Mouse (Mus musculus): ENCODE measurements at regions not wholly inside any gene's neighbourhood (a gene's known extent, or its start where the extent isn't known, plus 50 kb on each side); places are given as distances from the start of the nearest gene placed in this dataset.

GRCm38 (mm10) chr15:24993325-24993673 is 420.3 kb downstream of the Basp1 start:
- no peak for ATAC-seq (ENCODE audit: insufficient number of reproducible peaks, low FRiP score, low TSS enrichment)

- peak; percentile 64; the same call in 1 of the 2 replicates for ATAC-seq (ENCODE audit: insufficient number of reproducible peaks, low FRiP score, low TSS enrichment)
Measured at GRCm38 (mm10) chr15:24992665-24993324, 420.8 kb downstream of the Basp1 start.

- no peak for ATAC-seq (ENCODE audit: insufficient number of reproducible peaks, low FRiP score, low TSS enrichment)
Measured at GRCm38 (mm10) chr15:24990082-24990786, 423.3 kb downstream of the Basp1 start.

- ATAC-seq (ENCODE audit: insufficient number of reproducible peaks, low FRiP score, low TSS enrichment) = no peak
Measured at GRCm38 (mm10) chr15:24980841-24981240, 432.7 kb downstream of the Basp1 start.

- no peak for ATAC-seq (ENCODE audit: insufficient number of reproducible peaks, low FRiP score, low TSS enrichment)
Measured at GRCm38 (mm10) chr15:24972020-24972419, 441.5 kb downstream of the Basp1 start.

- peak; percentile 98 for ATAC-seq (ENCODE audit: insufficient number of reproducible peaks, low FRiP score, low TSS enrichment)
Measured at GRCm38 (mm10) chr15:24969391-24969812, 444.2 kb downstream of the Basp1 start.

GRCm38 (mm10) chr15:24968636-24969317 is 444.8 kb downstream of the Basp1 start:
- ATAC-seq (ENCODE audit: insufficient number of reproducible peaks, low FRiP score, low TSS enrichment) = no peak

GRCm38 (mm10) chr15:24929742-24930141 is 483.8 kb downstream of the Basp1 start:
- ATAC-seq (ENCODE audit: insufficient number of reproducible peaks, low FRiP score, low TSS enrichment) = no peak

- no peak for ATAC-seq (ENCODE audit: insufficient number of reproducible peaks, low FRiP score, low TSS enrichment)
Measured at GRCm38 (mm10) chr15:24911866-24912265, 501.7 kb downstream of the Basp1 start.

- no peak for ATAC-seq (ENCODE audit: insufficient number of reproducible peaks, low FRiP score, low TSS enrichment)
Measured at GRCm38 (mm10) chr15:24911466-24911865, 502.1 kb downstream of the Basp1 start.

- peak; percentile 97 for ATAC-seq (ENCODE audit: insufficient number of reproducible peaks, low FRiP score, low TSS enrichment)
Measured at GRCm38 (mm10) chr15:24906957-24907356, 506.6 kb downstream of the Basp1 start.

GRCm38 (mm10) chr15:24878846-24879245 is 534.7 kb downstream of the Basp1 start:
- no peak for ATAC-seq (ENCODE audit: insufficient number of reproducible peaks, low FRiP score, low TSS enrichment)

GRCm38 (mm10) chr15:24877711-24878598 is 535.6 kb downstream of the Basp1 start:
- ATAC-seq (ENCODE audit: insufficient number of reproducible peaks, low FRiP score, low TSS enrichment) = no peak

- no peak for ATAC-seq (ENCODE audit: insufficient number of reproducible peaks, low FRiP score, low TSS enrichment)
Measured at GRCm38 (mm10) chr15:24876157-24876731, 537.3 kb downstream of the Basp1 start.

GRCm38 (mm10) chr15:24840271-24840670 is 573.3 kb downstream of the Basp1 start:
- ATAC-seq (ENCODE audit: insufficient number of reproducible peaks, low FRiP score, low TSS enrichment) = no peak

GRCm38 (mm10) chr15:24838390-24838789 is 575.2 kb downstream of the Basp1 start:
- no peak for ATAC-seq (ENCODE audit: insufficient number of reproducible peaks, low FRiP score, low TSS enrichment)

GRCm38 (mm10) chr15:24827881-24828280 is 585.7 kb downstream of the Basp1 start:
- ATAC-seq (ENCODE audit: insufficient number of reproducible peaks, low FRiP score, low TSS enrichment) = no peak

- no peak for ATAC-seq (ENCODE audit: insufficient number of reproducible peaks, low FRiP score, low TSS enrichment)
Measured at GRCm38 (mm10) chr15:24827259-24827658, 586.3 kb downstream of the Basp1 start.

GRCm38 (mm10) chr15:24796836-24797235 is 616.7 kb downstream of the Basp1 start:
- ATAC-seq (ENCODE audit: insufficient number of reproducible peaks, low FRiP score, low TSS enrichment) = no peak

- no peak for ATAC-seq (ENCODE audit: insufficient number of reproducible peaks, low FRiP score, low TSS enrichment)
Measured at GRCm38 (mm10) chr15:24793381-24793780, 620.2 kb downstream of the Basp1 start.
